In the genomic region with DNA sequence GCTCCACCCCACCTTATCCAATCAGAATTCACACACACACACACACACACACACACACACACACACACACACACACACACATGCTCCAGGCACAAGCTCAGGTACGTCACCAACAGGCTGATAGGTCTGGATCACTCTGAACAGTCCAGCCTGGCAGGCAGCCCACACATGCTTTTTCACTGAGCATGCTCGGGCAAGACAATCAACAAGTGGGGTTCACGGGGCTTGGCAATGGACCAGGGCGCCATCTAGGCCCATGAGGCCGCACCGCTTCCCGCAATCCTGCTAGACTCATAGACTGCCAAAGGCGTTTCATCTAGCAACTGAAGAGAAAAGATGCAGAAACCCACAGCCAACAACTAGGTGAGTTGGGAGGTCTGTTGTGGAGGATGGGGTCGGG, we compare ENCODE assay signal across 25 mouse cellular contexts.
DNase-seq lines count a peak whose midpoint lies in the region; ATAC-seq and TF ChIP-seq lines count a peak whose summit lies in the region.
"Had no signal": no experiment of that assay in that cellular context is flagged by ENCODE, and none has a peak within 500 bp of the region (broad histone marks: within the 10 kb centered on the region; RNA-seq: fewer than 3 reads in every experiment).

No protein-coding gene starts in this region.

- H3K9ac ChIP-seq in lung, embryonic 15.5 days = no peak overlapping the region
- no peak overlapping the region for H3K9ac ChIP-seq in ES-E14 (ENCODE audit: insufficient read depth, low read depth, low read length, poor library complexity, severe bottlenecking)
- no peak overlapping the region for H3K9ac ChIP-seq in midbrain, embryonic 16.5 days (ENCODE audit: low read depth, low read length)
- H3K9ac ChIP-seq: embryonic facial prominence, embryonic 13.5 days; forebrain, embryonic 12.5 days; liver, postnatal 0 days; midbrain, embryonic 15.5 days; neural tube, embryonic 13.5 days had no signal

- no peaks in the 10 kb centered on the region for H3K4me1 ChIP-seq in lung, embryonic 15.5 days
- no peaks in the 10 kb centered on the region for H3K4me1 ChIP-seq in ES-E14 (ENCODE audit: control insufficient read depth in 2 of 2, insufficient read depth in 2 of 2, low read length in 2 of 2, poor library complexity in 1 of 2)
- H3K4me1 ChIP-seq in embryonic facial prominence, embryonic 10.5 days = no peaks in the 10 kb centered on the region
- H3K4me1 ChIP-seq in midbrain, embryonic 16.5 days (ENCODE audit: control insufficient read depth, insufficient read depth, low read length) = no peaks in the 10 kb centered on the region
- H3K4me1 ChIP-seq: embryonic facial prominence, embryonic 13.5 days; forebrain, embryonic 12.5 days; midbrain, embryonic 15.5 days; neural tube, embryonic 13.5 days had no signal

- no peaks in the 10 kb centered on the region for H3K27me3 ChIP-seq in lung, embryonic 15.5 days
- no peaks in the 10 kb centered on the region for H3K27me3 ChIP-seq in embryonic facial prominence, embryonic 10.5 days (replicated peaks; ENCODE audit: low read depth, poor library complexity, severe bottlenecking)
- no peaks in the 10 kb centered on the region for H3K27me3 ChIP-seq in midbrain, embryonic 16.5 days (ENCODE audit: control insufficient read depth, insufficient read depth, low read depth, low read length)
- H3K27me3 ChIP-seq: CH12.LX; embryonic facial prominence, embryonic 13.5 days; forebrain, embryonic 12.5 days; midbrain, embryonic 15.5 days; neural tube, embryonic 13.5 days had no signal

- in situ Hi-C loops in ES-E14 (cut with MboI; ENCODE audit: low sequenced_read_pairs in 2 of 2, unreplicated experiment in 2 of 2) = no loop called here

- H3K27ac ChIP-seq in gastrocnemius, adult 2 months = no peak overlapping the region
- H3K27ac ChIP-seq in lung, embryonic 15.5 days = no peak overlapping the region
- H3K27ac ChIP-seq in ES-E14 (ENCODE audit: insufficient read depth, low read depth, low read length, poor library complexity, severe bottlenecking) = no peak overlapping the region
- no peak overlapping the region for H3K27ac ChIP-seq in embryonic facial prominence, embryonic 10.5 days (replicated peaks)
- no peak overlapping the region for H3K27ac ChIP-seq in midbrain, embryonic 16.5 days (ENCODE audit: low read length)
- H3K27ac ChIP-seq: embryonic facial prominence, embryonic 13.5 days; forebrain, embryonic 12.5 days; hindbrain, postnatal 0 days; left cerebral cortex, adult 2 months; macrophage; midbrain, embryonic 15.5 days; neural tube, embryonic 13.5 days had no signal

- no peak overlapping the region for H3K4me3 ChIP-seq in gastrocnemius, adult 2 months
- H3K4me3 ChIP-seq in lung, embryonic 15.5 days = no peak overlapping the region
- H3K4me3 ChIP-seq in ES-E14 (ENCODE audit: insufficient read depth in 1 of 2, low read depth in 1 of 2, low read length in 2 of 2, poor library complexity in 1 of 2, severe bottlenecking in 1 of 2) = no peak overlapping the region
- no peak overlapping the region for H3K4me3 ChIP-seq in embryonic facial prominence, embryonic 10.5 days
- H3K4me3 ChIP-seq in midbrain, embryonic 16.5 days (ENCODE audit: low read depth, low read length) = no peak overlapping the region
- H3K4me3 ChIP-seq: embryonic facial prominence, embryonic 13.5 days; erythroblast, embryonic 14.5 days; forebrain, embryonic 12.5 days; left cerebral cortex, adult 2 months; midbrain, embryonic 15.5 days; myocyte; neural tube, embryonic 13.5 days had no signal

- peak; percentile 27; the same call in 1 of the 2 replicates for ATAC-seq in lung, embryonic 15.5 days (ENCODE audit: borderline replicate concordance, extremely low read depth, low FRiP score, low TSS enrichment)
- ATAC-seq in midbrain, embryonic 16.5 days = no peak
- ATAC-seq: hindbrain, postnatal 0 days; intestine, postnatal 0 days; liver, postnatal 0 days; midbrain, embryonic 15.5 days had no signal

- DNase-seq in gastrocnemius, adult 2 months = peak; percentile 21
- no peak for DNase-seq in gastrocnemius, postnatal 36 days
- no peak for DNase-seq in lung, postnatal 25 days (ENCODE audit: low spot score)
- peak; percentile 3 for DNase-seq in ES-E14 (ENCODE audit: low read depth, low spot score)
- DNase-seq in brain, embryonic 14.5 days (ENCODE audit: low read depth) = peak; percentile 11
- DNase-seq in embryonic facial prominence, embryonic 10.5 days (ENCODE audit: low spot score) = no peak
- DNase-seq: adrenal gland, adult 2 months; B cell, adult 2 months; liver, postnatal 0 days; retina, postnatal 1 day had no signal

- WGBS in lung, embryonic 15.5 days = 90% methylated on average over 9 of the region's 9 CpGs
- WGBS in embryonic facial prominence, embryonic 10.5 days = 93% methylated on average over 9 of the region's 9 CpGs
- 94% methylated on average over 9 of the region's 9 CpGs for WGBS in midbrain, embryonic 16.5 days

- no peaks in the 10 kb centered on the region for H3K9me3 ChIP-seq in lung, embryonic 15.5 days
- H3K9me3 ChIP-seq in ES-E14 (ENCODE audit: control insufficient read depth, insufficient read depth, low read depth, low read length) = no peaks in the 10 kb centered on the region
- no peaks in the 10 kb centered on the region for H3K9me3 ChIP-seq in embryonic facial prominence, embryonic 10.5 days
- no peaks in the 10 kb centered on the region for H3K9me3 ChIP-seq in midbrain, embryonic 16.5 days (replicated peaks; ENCODE audit: control insufficient read depth, low read length, poor library complexity, severe bottlenecking)
- H3K9me3 ChIP-seq: embryonic facial prominence, embryonic 13.5 days; forebrain, embryonic 12.5 days; midbrain, embryonic 15.5 days; neural tube, embryonic 13.5 days had no signal

- intact Hi-C loops in gastrocnemius, adult 2 months (cut with DNase I) = no loop called here
- intact Hi-C loops in gastrocnemius, postnatal 36 days (cut with DNase I) = no loop called here

- no peaks in the 10 kb centered on the region for H3K36me3 ChIP-seq in lung, embryonic 15.5 days
- no peaks in the 10 kb centered on the region for H3K36me3 ChIP-seq in ES-E14 (ENCODE audit: control insufficient read depth, insufficient read depth, low read length, poor library complexity, severe bottlenecking)
- no peaks in the 10 kb centered on the region for H3K36me3 ChIP-seq in embryonic facial prominence, embryonic 10.5 days (replicated peaks)
- no peaks in the 10 kb centered on the region for H3K36me3 ChIP-seq in midbrain, embryonic 16.5 days (ENCODE audit: control insufficient read depth, insufficient read depth, low read length)
- H3K36me3 ChIP-seq: embryonic facial prominence, embryonic 13.5 days; forebrain, embryonic 12.5 days; midbrain, embryonic 15.5 days; neural tube, embryonic 13.5 days had no signal

- no peak for TF ChIP-seq CTCF in gastrocnemius, adult 2 months (IDR thresholded peaks at IDR 0.05)
- no peak for TF ChIP-seq CTCF in brain, embryonic 14.5 days (IDR thresholded peaks at IDR 0.05; ENCODE audit: borderline replicate concordance, extremely low read depth, insufficient read depth, insufficient read length)

- TF ChIP-seq POLR2A in brain, embryonic 14.5 days (IDR thresholded peaks at IDR 0.05; ENCODE audit: borderline replicate concordance, extremely low read depth, insufficient read depth, insufficient read length, poor library complexity, severe bottlenecking) = no peak

- no peak overlapping the region for H3K4me2 ChIP-seq in lung, embryonic 15.5 days
- no peak overlapping the region for H3K4me2 ChIP-seq in midbrain, embryonic 16.5 days (ENCODE audit: low read length)
- H3K4me2 ChIP-seq: embryonic facial prominence, embryonic 13.5 days; forebrain, embryonic 12.5 days; heart, embryonic 11.5 days; liver, embryonic 11.5 days; midbrain, embryonic 15.5 days; neural tube, embryonic 13.5 days had no signal

TF ChIP-seq in ES-E14, 5 proteins besides CTCF, POLR2A, EP300 and RAD21:
- TF ChIP-seq ZNF384 (IDR thresholded peaks at IDR 0.05; ENCODE audit: low read depth, low read length) (no peak), ZC3H11A (IDR thresholded peaks at IDR 0.05; ENCODE audit: borderline replicate concordance, low read depth, low read length) (no peak), CHD2 (IDR thresholded peaks at IDR 0.05; ENCODE audit: low read depth, low read length) (no peak), MAFK (IDR thresholded peaks at IDR 0.05; ENCODE audit: insufficient read depth, low read depth, low read length) (no peak)

Comparison
In these comparisons a context has a peak if more than half of its experiments do, and no peak if none do; other contexts are left out.
1. DNase-seq: peak in gastrocnemius, adult 2 months (single experiment), ES-E14 (single experiment) and brain, embryonic 14.5 days (single experiment); none in gastrocnemius, postnatal 36 days (0 of 2), lung, postnatal 25 days (single experiment) and embryonic facial prominence, embryonic 10.5 days (single experiment).